Mouse (Mus musculus) limb, embryonic 11.5 days (tissue): Measurements from ENCODE around the gene Als2. TPM values are rescaled to one million over a fixed set of nuclear protein-coding genes. Genes with fewer than 3 reads are reported as not detected.

Source experiments
- ATAC-seq: fragments of 200-750 bp; cut with Nextera tagmentation; 2 replicates; pipeline ENCODE4 v1.8.0; 2017; ENCODE audit warnings: low read depth; ENCODE audit not compliant: insufficient number of reproducible peaks, low FRiP score, low TSS enrichment
- DNase-seq: peaks from one replicate; pipeline ENCODE4 v3.0.0-alpha.2; 2015; ENCODE audit warnings: low spot score
- H3K27ac ChIP-seq: fragments of 300-500 bp; sonication (generic); replicated peaks from 2 replicates; pipeline ENCODE4 v1.5.1; 2014; ENCODE audit warnings: low read depth, mild to moderate bottlenecking, low read length
- H3K27me3 ChIP-seq: fragments of 300-500 bp; sonication (generic); 2 replicates; pipeline ENCODE4 v1.6.1; 2014; ENCODE audit warnings: mild to moderate bottlenecking, low read length, mixed read lengths; ENCODE audit not compliant: control insufficient read depth, insufficient read depth
- H3K36me3 ChIP-seq: fragments of 300-500 bp; sonication (generic); 2 replicates; pipeline ENCODE4 v1.6.1; 2014; ENCODE audit warnings: mild to moderate bottlenecking, low read length, moderate library complexity, mixed read lengths; ENCODE audit not compliant: control insufficient read depth, insufficient read depth
- H3K4me1 ChIP-seq: fragments of 300-500 bp; sonication (generic); 2 replicates; pipeline ENCODE4 v1.6.1; 2014; ENCODE audit warnings: low read length, mixed read lengths; ENCODE audit not compliant: control insufficient read depth, insufficient read depth
- H3K4me2 ChIP-seq: fragments of 300-500 bp; sonication (generic); 2 replicates; pipeline ENCODE4 v1.6.1; 2014; ENCODE audit warnings: low read depth, mild to moderate bottlenecking, moderate library complexity; ENCODE audit not compliant: severe bottlenecking
- H3K4me3 ChIP-seq: fragments of 300-500 bp; sonication (generic); 2 replicates; pipeline ENCODE4 v1.5.1; 2014; ENCODE audit warnings: low read depth, low read length
- H3K9ac ChIP-seq: fragments of 300-500 bp; sonication (generic); 2 replicates; pipeline ENCODE4 v1.6.1; 2014; ENCODE audit warnings: mild to moderate bottlenecking, low read length
- H3K9me3 ChIP-seq: fragments of 300-500 bp; sonication (generic); 2 replicates; pipeline ENCODE4 v1.6.1; 2016; ENCODE audit warnings: low read length; ENCODE audit not compliant: control insufficient read depth
- WGBS: fragments of 180-500 bp; shearing (Covaris S2); extraction: QIAGEN DNeasy Blood & Tissue Kit; methylation state at CpG from one replicate; pipeline ENCODE4 v1.1.7; 2014; 5-methylcytosine and 5-hydroxymethylcytosine counted together
- polyA plus RNA-seq: library from polyadenylated mRNA; unstranded; fragments of >200 nt; fragmentation: Nextera tagmentation; extraction: Ambion mirVana; gene quantifications from 2 replicates; pipeline ENCODE4 v1.2.1, GENCODE M21; 2014

Gene Als2
- polyA plus RNA-seq, 1 experiment from 2014 or later: 12.0 TPM

- DNase-seq (no peak), ATAC-seq (no peak)
- no peak overlapping the region for H3K4me2 ChIP-seq
- H3K27ac ChIP-seq: no peak overlapping the region
- no peaks in the 10 kb centered on the region for H3K4me1 ChIP-seq
- H3K9ac ChIP-seq: no peak overlapping the region
- 87% methylated on average over 7 of the region's 7 CpGs for WGBS
- no peaks in the 10 kb centered on the region for H3K9me3 ChIP-seq
- no peaks in the 10 kb centered on the region for H3K27me3 ChIP-seq
- H3K36me3 ChIP-seq: no peaks in the 10 kb centered on the region; the same call in 1 of the 2 replicates
- H3K4me3 ChIP-seq: no peak overlapping the region
Observed at GRCm38 (mm10) chr1:59158498-59158897, 78.5 kb downstream of the Als2 start.

DNA sequence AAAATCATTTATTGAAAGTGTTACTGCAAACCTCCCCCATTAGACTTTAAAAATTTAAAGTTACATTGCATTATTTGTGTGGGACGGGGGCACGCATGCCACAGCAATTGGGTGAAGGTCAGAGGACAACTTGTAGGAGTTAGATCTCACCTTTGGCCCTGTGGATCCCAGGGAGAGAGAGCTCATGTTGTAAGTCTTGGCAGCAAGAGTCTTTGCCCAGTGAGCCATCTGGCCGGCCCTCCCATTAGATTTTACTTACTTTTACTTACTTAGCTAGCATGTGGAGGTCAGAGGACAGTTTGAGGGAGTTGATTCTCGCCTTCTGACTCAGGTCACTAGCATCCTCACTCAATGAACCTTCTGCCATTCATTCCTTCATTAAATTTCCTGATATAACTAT lies 79.2 kb downstream of the Als2 start:
- no peak overlapping the region for H3K9ac ChIP-seq
- WGBS: 85% methylated on average over 4 of the region's 4 CpGs
- no peak for ATAC-seq
- H3K4me3 ChIP-seq: no peak overlapping the region
- DNase-seq: no peak
- no peak overlapping the region for H3K4me2 ChIP-seq
- no peaks in the 10 kb centered on the region for H3K4me1 ChIP-seq
- H3K9me3 ChIP-seq: no peaks in the 10 kb centered on the region
- no peak overlapping the region for H3K27ac ChIP-seq
- H3K27me3 ChIP-seq: no peaks in the 10 kb centered on the region
- H3K36me3 ChIP-seq: no peaks in the 10 kb centered on the region

GRCm38 (mm10) chr1:59152346-59152745 lies 84.7 kb downstream of the Als2 start:
- 79% methylated on average over 4 of the region's 4 CpGs for WGBS
- Histone ChIP-seq H3K9me3 (no peaks in the 10 kb centered on the region), H3K9ac (no peak overlapping the region), H3K36me3 (no peaks in the 10 kb centered on the region), H3K4me2 (no peak overlapping the region), H3K4me3 (no peak overlapping the region), H3K27me3 (no peaks in the 10 kb centered on the region), H3K27ac (no peak overlapping the region), H3K4me1 (no peaks in the 10 kb centered on the region)
- no peak for DNase-seq
- ATAC-seq: no peak

DNA sequence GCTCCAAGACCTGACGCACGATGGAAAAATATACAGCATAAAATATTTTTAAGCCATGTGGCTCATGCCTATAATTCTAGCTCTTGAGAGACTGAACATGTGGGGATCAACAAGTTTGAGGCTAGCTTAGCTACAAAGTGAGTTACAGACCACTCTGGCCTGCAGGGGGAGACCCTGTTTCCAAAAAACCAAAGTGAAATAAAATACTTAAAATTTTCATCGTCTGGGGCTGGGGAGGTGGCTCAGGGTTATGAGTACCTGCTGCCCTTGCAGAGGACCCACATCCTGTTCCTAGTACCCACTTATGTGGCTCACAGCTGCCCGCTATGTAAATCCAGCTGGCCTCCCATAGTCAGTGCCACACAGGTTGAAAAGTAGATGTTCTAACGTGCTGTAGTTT lies 86.5 kb downstream of the Als2 start:
- Histone ChIP-seq H3K9ac (no peak overlapping the region), H3K36me3 (no peaks in the 10 kb centered on the region), H3K27ac (no peak overlapping the region), H3K9me3 (no peaks in the 10 kb centered on the region), H3K27me3 (no peaks in the 10 kb centered on the region), H3K4me2 (no peak overlapping the region), H3K4me1 (no peaks in the 10 kb centered on the region), H3K4me3 (no peak overlapping the region)
- 77% methylated on average over 5 of the region's 5 CpGs for WGBS
- ATAC-seq: no peak
- DNase-seq: no peak

DNA sequence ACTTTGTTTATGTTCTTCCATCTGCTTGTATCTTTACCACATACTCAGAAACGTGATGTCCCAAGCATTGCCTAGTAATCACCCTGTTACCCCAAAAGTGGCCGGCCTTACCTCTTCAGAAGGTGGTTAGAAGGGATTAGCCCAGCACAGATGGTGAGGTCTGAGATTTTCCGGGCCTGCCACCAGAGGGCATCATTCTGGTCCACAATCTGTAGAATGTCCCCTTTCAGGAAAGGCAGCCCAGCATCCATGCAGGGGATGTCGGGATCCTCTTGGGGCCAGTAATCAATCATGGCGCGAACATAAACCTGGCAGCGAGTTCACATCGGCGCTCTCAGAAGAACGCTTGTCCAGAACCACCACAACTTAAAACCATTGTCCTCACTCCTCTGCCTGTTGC lies 92.5 kb downstream of the Als2 start:
- no peak for ATAC-seq
- 78% methylated on average over 10 of the region's 10 CpGs for WGBS
- no peaks in the 10 kb centered on the region for H3K36me3 ChIP-seq
- no peaks in the 10 kb centered on the region for H3K9me3 ChIP-seq
- no peaks in the 10 kb centered on the region for H3K4me1 ChIP-seq
- no peak overlapping the region for H3K4me2 ChIP-seq
- no peak overlapping the region for H3K27ac ChIP-seq
- H3K4me3 ChIP-seq: no peak overlapping the region
- no peak overlapping the region for H3K9ac ChIP-seq
- DNase-seq: no peak
- no peaks in the 10 kb centered on the region for H3K27me3 ChIP-seq

DNA sequence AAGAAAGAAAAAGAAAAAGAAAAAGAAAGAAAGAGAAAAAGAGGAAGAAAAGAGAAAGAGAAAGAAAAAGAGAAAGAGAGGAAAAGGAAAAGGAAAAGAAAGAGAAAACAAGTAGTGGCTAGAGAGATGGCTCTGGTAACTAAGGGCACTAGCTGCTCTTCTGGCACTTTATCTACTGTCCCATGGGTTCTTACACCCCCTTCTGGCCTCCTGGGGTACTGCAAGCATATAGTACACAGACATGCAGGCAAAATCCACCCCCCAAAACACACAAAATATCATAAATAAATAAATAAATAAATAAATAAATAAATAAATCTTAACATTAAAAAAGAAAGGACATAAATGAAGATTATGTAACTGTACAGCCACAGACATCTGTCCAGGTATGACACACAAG lies 94.2 kb downstream of the Als2 start:
- ATAC-seq: no peak
- Histone ChIP-seq H3K4me1 (no peaks in the 10 kb centered on the region), H3K36me3 (no peaks in the 10 kb centered on the region), H3K4me3 (no peak overlapping the region), H3K9me3 (no peaks in the 10 kb centered on the region), H3K4me2 (no peak overlapping the region), H3K27ac (no peak overlapping the region), H3K27me3 (no peaks in the 10 kb centered on the region), H3K9ac (no peak overlapping the region)
- peak; percentile 79 for DNase-seq

- H3K4me3 ChIP-seq: no peak overlapping the region
- H3K36me3 ChIP-seq: no peaks in the 10 kb centered on the region
- H3K4me1 ChIP-seq: no peaks in the 10 kb centered on the region
- no peak overlapping the region for H3K4me2 ChIP-seq
- no peak overlapping the region for H3K9ac ChIP-seq
- ATAC-seq (no peak), DNase-seq (no peak)
- no peaks in the 10 kb centered on the region for H3K9me3 ChIP-seq
- no peak overlapping the region for H3K27ac ChIP-seq
- WGBS: 83% methylated on average over 5 of the region's 5 CpGs
- no peaks in the 10 kb centered on the region for H3K27me3 ChIP-seq
Observed at GRCm38 (mm10) chr1:59134419-59134818, 102.6 kb downstream of the Als2 start.

DNA sequence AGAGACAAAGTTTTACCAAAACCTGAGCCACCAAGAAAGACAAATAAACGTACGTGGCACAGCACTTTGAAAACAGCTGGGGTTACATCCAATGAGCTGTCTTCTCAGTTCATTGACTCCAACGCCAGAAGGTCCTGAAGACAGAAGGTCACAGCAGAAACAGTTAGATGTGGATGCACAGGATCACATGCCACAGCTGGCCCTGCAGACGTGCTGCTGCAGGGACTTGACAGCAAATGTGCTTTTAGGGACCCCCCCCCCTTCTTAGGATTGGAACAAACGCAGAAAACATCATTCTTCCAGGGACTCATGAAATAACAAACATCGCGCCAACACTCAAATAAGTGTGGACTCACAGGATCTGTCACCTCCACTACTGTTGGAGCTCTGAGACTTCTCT lies 108.2 kb downstream of the Als2 start:
- no peaks in the 10 kb centered on the region for H3K27me3 ChIP-seq
- H3K9ac ChIP-seq: no peak overlapping the region
- H3K4me3 ChIP-seq: no peak overlapping the region
- no peaks in the 10 kb centered on the region for H3K9me3 ChIP-seq
- 75% methylated on average over 7 of the region's 7 CpGs for WGBS
- DNase-seq: no peak
- H3K4me1 ChIP-seq: no peaks in the 10 kb centered on the region
- no peak for ATAC-seq
- no peak overlapping the region for H3K4me2 ChIP-seq
- H3K36me3 ChIP-seq: no peaks in the 10 kb centered on the region
- no peak overlapping the region for H3K27ac ChIP-seq

DNA sequence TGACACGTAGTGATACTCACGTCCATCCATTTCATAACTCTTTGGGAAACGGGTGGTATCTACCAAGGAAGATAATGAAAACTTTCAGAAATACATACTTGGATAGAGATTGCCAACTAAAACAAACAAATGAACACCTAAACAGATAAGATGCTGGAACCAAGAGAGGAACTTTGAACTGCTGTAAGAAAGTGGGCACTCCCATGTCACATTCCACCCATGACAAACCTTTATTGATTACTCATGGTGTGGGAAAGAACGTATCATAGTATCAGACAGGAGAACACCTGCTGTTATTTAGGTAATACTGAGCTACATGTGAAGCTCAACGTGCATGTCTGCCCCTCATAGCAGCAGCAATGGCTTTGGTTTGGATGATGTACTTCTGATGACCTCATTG lies 111.5 kb downstream of the Als2 start:
- no peak for ATAC-seq
- H3K4me2 ChIP-seq: no peak overlapping the region
- DNase-seq: no peak
- WGBS: 70% methylated on average over 5 of the region's 5 CpGs
- H3K4me3 ChIP-seq: no peak overlapping the region
- no peaks in the 10 kb centered on the region for H3K9me3 ChIP-seq
- no peaks in the 10 kb centered on the region for H3K4me1 ChIP-seq
- H3K9ac ChIP-seq: no peak overlapping the region
- no peaks in the 10 kb centered on the region for H3K36me3 ChIP-seq
- no peaks in the 10 kb centered on the region for H3K27me3 ChIP-seq
- H3K27ac ChIP-seq: no peak overlapping the region
